Mouse (Mus musculus): ENCODE measurements around the gene Mkln1.

GRCm38 (mm10) chr6:31519001-31519471 is 120.5 kb downstream of the Mkln1 start:
- TF ChIP-seq EP300 (IDR thresholded peaks at IDR 0.05; ENCODE audit: low read depth) (no peak), CTCF (IDR thresholded peaks at IDR 0.05; ENCODE audit: low read depth) (peak; percentile 59)

Data from heart, postnatal 0 days (tissue).